Mouse (Mus musculus): ENCODE data around the gene Adi1. TPM values are rescaled to one million over a fixed set of nuclear protein-coding genes. Genes with fewer than 3 reads are reported as not detected.

Adi1 gene
- polyA plus RNA-seq, 1 experiment from 2014 or later, result 44.3 TPM

DNA sequence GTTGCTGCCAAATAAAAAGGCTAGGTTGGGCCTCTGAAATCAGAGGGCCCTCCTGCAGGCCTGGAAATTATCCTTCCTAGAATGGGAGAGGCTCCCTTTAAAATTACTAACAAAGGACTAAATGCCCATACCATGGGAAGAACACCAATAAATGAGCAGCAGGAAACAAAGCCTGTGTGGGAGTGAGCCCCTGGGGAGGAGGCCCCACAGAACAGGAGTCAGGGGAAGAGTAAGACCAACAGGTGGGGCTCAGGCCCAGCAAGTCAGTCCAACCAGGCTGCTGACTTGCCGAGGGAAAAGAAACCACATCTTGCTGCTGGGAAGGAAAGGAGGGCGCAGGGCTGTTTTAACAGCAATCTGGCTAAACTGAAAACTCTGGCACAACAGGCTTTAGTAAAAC is 42.0 kb downstream of the Adi1 start:
- H3K27ac ChIP-seq (replicated peaks), result no peak overlapping the region
- H3K9ac ChIP-seq, result no peak overlapping the region
- H3K4me3 ChIP-seq, result no peak overlapping the region
- 72% methylated on average over 2 of the region's 2 CpGs for WGBS
- H3K36me3 ChIP-seq, result peaks cover 79% of the 10 kb centered on the region
- H3K9me3 ChIP-seq, result no peaks in the 10 kb centered on the region
- H3K27me3 ChIP-seq (replicated peaks), result no peaks in the 10 kb centered on the region
- H3K4me2 ChIP-seq, result no peak overlapping the region
- no peaks in the 10 kb centered on the region for H3K4me1 ChIP-seq
- no peak for ATAC-seq (ENCODE audit: extremely low read depth, insufficient number of reproducible peaks, low FRiP score, low TSS enrichment)

DNA sequence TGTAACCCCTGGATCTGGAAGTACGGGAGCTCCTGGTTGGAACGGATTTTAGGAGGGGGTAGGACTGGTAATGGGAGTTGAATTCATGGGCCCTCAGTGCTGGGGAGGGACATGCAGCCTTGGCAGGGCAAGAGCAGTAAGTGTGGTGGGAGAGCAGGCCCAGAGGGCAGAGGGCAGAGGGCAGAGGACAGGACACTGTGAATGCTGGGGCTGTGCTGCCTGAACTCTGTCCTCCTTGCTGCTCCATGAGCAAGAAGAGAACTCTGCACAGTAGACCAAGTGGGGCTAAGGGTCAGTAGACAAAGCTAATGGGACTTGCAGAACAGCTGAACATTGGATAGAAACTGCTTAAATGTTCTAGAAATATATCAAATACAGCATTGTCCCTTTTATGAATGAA is 43.1 kb downstream of the Adi1 start:
- Histone ChIP-seq H3K36me3 (peaks cover 79% of the 10 kb centered on the region), H3K27me3 (replicated peaks) (no peaks in the 10 kb centered on the region), H3K9me3 (no peaks in the 10 kb centered on the region), H3K4me3 (no peak overlapping the region), H3K9ac (no peak overlapping the region), H3K27ac (replicated peaks) (no peak overlapping the region), H3K4me1 (no peaks in the 10 kb centered on the region), H3K4me2 (no peak overlapping the region)
- no peak for ATAC-seq (ENCODE audit: extremely low read depth, insufficient number of reproducible peaks, low FRiP score, low TSS enrichment)
- WGBS, result 88% methylated on average over 2 of the region's 2 CpGs

DNA sequence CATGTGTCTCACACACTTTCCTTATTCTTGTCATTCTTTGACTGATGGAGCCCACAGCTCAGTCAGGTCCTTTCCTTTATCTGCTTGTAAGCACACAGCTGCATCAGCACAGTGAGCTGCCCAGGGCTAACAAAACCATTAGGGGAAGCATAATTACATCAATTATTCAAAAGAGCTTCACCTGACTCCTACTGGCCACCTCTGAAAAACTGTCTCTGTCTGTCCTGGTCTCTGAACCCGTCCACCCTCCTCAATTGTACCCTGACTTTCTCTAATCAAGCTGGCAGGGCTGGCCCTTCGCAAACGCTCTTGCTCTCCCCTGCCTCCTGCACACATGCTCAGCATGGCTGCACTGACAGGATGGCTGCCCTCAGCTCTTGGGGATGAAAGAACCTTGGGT is 49.3 kb downstream of the Adi1 start:
- H3K27me3 ChIP-seq (replicated peaks), result no peaks in the 10 kb centered on the region
- H3K36me3 ChIP-seq, result peaks cover 69% of the 10 kb centered on the region
- no peaks in the 10 kb centered on the region for H3K9me3 ChIP-seq
- no peak for ATAC-seq (ENCODE audit: extremely low read depth, insufficient number of reproducible peaks, low FRiP score, low TSS enrichment)
- no peak overlapping the region for H3K27ac ChIP-seq (replicated peaks)
- 83% methylated on average over 3 of the region's 3 CpGs for WGBS
- H3K4me2 ChIP-seq, result no peak overlapping the region
- H3K4me3 ChIP-seq, result no peak overlapping the region
- H3K4me1 ChIP-seq, result no peaks in the 10 kb centered on the region
- H3K9ac ChIP-seq, result no peak overlapping the region

DNA sequence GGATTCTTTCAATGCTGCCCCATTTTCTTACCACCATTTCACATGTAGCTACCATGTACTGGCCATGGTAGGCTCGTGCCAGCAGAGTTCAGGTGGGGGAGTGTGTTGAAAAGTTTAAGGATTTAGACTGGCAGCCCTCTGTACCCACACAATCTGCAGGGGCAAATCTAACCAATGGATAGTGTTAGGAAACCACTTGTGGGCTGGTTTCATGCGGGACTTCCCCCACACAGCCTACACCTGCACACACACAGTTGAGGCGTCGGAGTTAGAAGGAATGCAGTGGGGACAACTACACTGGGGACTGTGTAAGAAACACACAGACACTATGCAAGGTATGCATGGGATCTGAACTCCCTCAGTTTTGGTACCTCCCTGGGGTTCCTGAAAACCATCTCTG is 51.2 kb downstream of the Adi1 start:
- Histone ChIP-seq H3K4me3 (no peak overlapping the region), H3K9ac (no peak overlapping the region), H3K4me2 (no peak overlapping the region), H3K36me3 (peaks cover 69% of the 10 kb centered on the region), H3K4me1 (no peaks in the 10 kb centered on the region), H3K27me3 (replicated peaks) (no peaks in the 10 kb centered on the region), H3K27ac (replicated peaks) (no peak overlapping the region), H3K9me3 (no peaks in the 10 kb centered on the region)
- no peak for ATAC-seq (ENCODE audit: extremely low read depth, insufficient number of reproducible peaks, low FRiP score, low TSS enrichment)
- 88% methylated on average over 4 of the region's 4 CpGs for WGBS

DNA sequence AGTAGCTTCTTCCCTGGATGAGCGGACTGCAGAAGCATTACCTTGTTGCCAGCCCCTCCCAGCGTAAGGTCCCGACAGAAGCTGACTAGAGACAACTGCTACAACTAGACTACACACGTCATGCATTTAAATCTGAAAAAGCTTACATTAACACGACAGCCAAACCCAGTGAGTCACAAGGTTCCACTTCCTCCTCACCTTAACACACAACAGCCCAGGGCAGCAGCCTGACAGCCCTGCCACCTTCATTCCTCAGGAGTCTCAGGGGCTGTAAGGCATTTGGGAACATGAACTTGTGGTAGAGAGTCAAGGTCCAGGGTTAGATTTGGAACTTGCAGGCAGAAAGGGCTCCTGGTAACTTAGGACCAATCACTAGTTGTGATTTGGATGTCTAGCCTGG is 52.0 kb downstream of the Adi1 start:
- ATAC-seq (ENCODE audit: extremely low read depth, insufficient number of reproducible peaks, low FRiP score, low TSS enrichment), result no peak
- Histone ChIP-seq H3K4me3 (no peak overlapping the region), H3K36me3 (peaks cover 69% of the 10 kb centered on the region), H3K27ac (replicated peaks) (no peak overlapping the region), H3K4me1 (no peaks in the 10 kb centered on the region), H3K27me3 (replicated peaks) (no peaks in the 10 kb centered on the region), H3K9ac (no peak overlapping the region), H3K4me2 (no peak overlapping the region), H3K9me3 (no peaks in the 10 kb centered on the region)
- 84% methylated on average over 5 of the region's 5 CpGs for WGBS

Small RNAs within 50 kb of the gene (microRNA-seq; reads per million reads assigned to microRNA genes)
- gene Mir6937, result not detected

Other genes with a start within 250 kb of the Adi1 start
- not detected in 2 replicates for gene Dcdc2c, start 122.8 kb upstream of the Adi1 start, polyA plus RNA-seq (2015; fragmentation: Nextera tagmentation; extraction: Ambion mirVana)
- not detected in 2 replicates for gene Allc, start 92.7 kb upstream of the Adi1 start, polyA plus RNA-seq (2015; fragmentation: Nextera tagmentation; extraction: Ambion mirVana)
- gene Colec11, start 51.9 kb upstream of the Adi1 start, polyA plus RNA-seq (2015; fragmentation: Nextera tagmentation; extraction: Ambion mirVana), result 7.8 and 7.9 TPM in 2 replicates
- gene Rps7, start 39.3 kb upstream of the Adi1 start, polyA plus RNA-seq (2015; fragmentation: Nextera tagmentation; extraction: Ambion mirVana), result 394 and 428 TPM in 2 replicates
- gene Rnaseh1, start 25.6 kb upstream of the Adi1 start, polyA plus RNA-seq (2015; fragmentation: Nextera tagmentation; extraction: Ambion mirVana), result 19.0 and 19.6 TPM in 2 replicates
- 29.5 and 30.5 TPM in 2 replicates for gene Trappc12, start 75.2 kb downstream of the Adi1 start, polyA plus RNA-seq (2015; fragmentation: Nextera tagmentation; extraction: Ambion mirVana)
- 20.5 and 24.8 TPM in 2 replicates for gene Eipr1, start 76.6 kb downstream of the Adi1 start, polyA plus RNA-seq (2015; fragmentation: Nextera tagmentation; extraction: Ambion mirVana)